Mouse (Mus musculus): ENCODE measurements around the gene Lrrc8d. TPM values are rescaled to one million over a fixed set of nuclear protein-coding genes. Genes with fewer than 3 reads are reported as not detected.

Gene Lrrc8d
- polyA plus RNA-seq, 1 experiment from 2014 or later, result 19.7 TPM

- Histone ChIP-seq H3K27ac (ENCODE audit: low read length) (no peak overlapping the region), H3K9ac (ENCODE audit: low read length) (no peak overlapping the region), H3K36me3 (ENCODE audit: control insufficient read depth, insufficient read depth, low read length) (no peaks in the 10 kb centered on the region), H3K9me3 (ENCODE audit: control insufficient read depth, low read length) (no peaks in the 10 kb centered on the region), H3K4me3 (ENCODE audit: low read length) (no peak overlapping the region), H3K27me3 (ENCODE audit: control insufficient read depth, insufficient read depth, low read depth, low read length) (no peaks in the 10 kb centered on the region; the same call in 1 of the 2 replicates), H3K4me1 (replicated peaks; ENCODE audit: control insufficient read depth, insufficient read depth, low read length) (peaks cover 12% of the 10 kb centered on the region), H3K4me2 (ENCODE audit: low read depth, low read length) (no peak overlapping the region)
- ATAC-seq (ENCODE audit: low read depth), result no peak
- 90% methylated on average over 11 of the region's 11 CpGs for WGBS
These were observed 174.7 kb downstream of the Lrrc8d start for GRCm38 (mm10) chr5:105874476-105874875.

- Histone ChIP-seq H3K4me2 (ENCODE audit: low read depth, low read length) (peak within 1 kb of the TSS; percentile 63), H3K36me3 (ENCODE audit: control insufficient read depth, insufficient read depth, low read length) (0 out of 2 replicates have a peak, but pooled peaks cover 2% of the 10 kb centered on the region), H3K27ac (ENCODE audit: low read length) (peak within 1 kb of the TSS; percentile 75), H3K9me3 (ENCODE audit: control insufficient read depth, low read length) (no peaks in the 10 kb centered on the region), H3K9ac (ENCODE audit: low read length) (peak within 1 kb of the TSS; percentile 97), H3K27me3 (ENCODE audit: control insufficient read depth, insufficient read depth, low read depth, low read length) (no peaks in the 10 kb centered on the region), H3K4me1 (replicated peaks; ENCODE audit: control insufficient read depth, insufficient read depth, low read length) (peaks cover 12% of the 10 kb centered on the region), H3K4me3 (ENCODE audit: low read length) (peak within 1 kb of the TSS; percentile 78)
- peak; percentile 97 for ATAC-seq (ENCODE audit: low read depth)
- under 1% methylated on average over 47 of the region's 83 CpGs for WGBS
These were observed 176.5 kb downstream of the Lrrc8d start, which contains the start of gene Zfp326 for GRCm38 (mm10) chr5:105876068-105876924. Zfp326 (plus strand) TSS chr5:105876565.

GRCm38 (mm10) chr5:105876925-105877774 is 177.4 kb downstream of the Lrrc8d start:
- no peaks in the 10 kb centered on the region for H3K27me3 ChIP-seq (ENCODE audit: control insufficient read depth, insufficient read depth, low read depth, low read length)
- ATAC-seq (ENCODE audit: low read depth), result no peak
- H3K4me1 ChIP-seq (replicated peaks; ENCODE audit: control insufficient read depth, insufficient read depth, low read length), result peaks cover 12% of the 10 kb centered on the region
- 0 out of 2 replicates have a peak, but pooled peaks cover 2% of the 10 kb centered on the region for H3K36me3 ChIP-seq (ENCODE audit: control insufficient read depth, insufficient read depth, low read length)
- H3K9ac ChIP-seq (ENCODE audit: low read length), result peak overlapping the region; percentile 97
- no peaks in the 10 kb centered on the region for H3K9me3 ChIP-seq (ENCODE audit: control insufficient read depth, low read length)
- WGBS, result under 1% methylated on average over 45 of the region's 46 CpGs
- peak overlapping the region; percentile 63 for H3K4me2 ChIP-seq (ENCODE audit: low read depth, low read length)
- H3K27ac ChIP-seq (ENCODE audit: low read length), result peak overlapping the region; percentile 75
- H3K4me3 ChIP-seq (ENCODE audit: low read length), result peak overlapping the region; percentile 78

Other genes with a start within 250 kb of the Lrrc8d start
- gene Lrrc8c, start 180.6 kb upstream of the Lrrc8d start, polyA plus RNA-seq (2015; fragmentation: Nextera tagmentation; extraction: Ambion mirVana), result 27.0 and 29.2 TPM in 2 replicates
- 32.1 and 35.5 TPM in 2 replicates for gene Zfp326, start 176.6 kb downstream of the Lrrc8d start, polyA plus RNA-seq (2015; fragmentation: Nextera tagmentation; extraction: Ambion mirVana)